Mouse (Mus musculus): ENCODE measurements at regions not wholly inside any gene's neighbourhood (a gene's known extent, or its start where the extent isn't known, plus 50 kb on each side); places are given as distances from the start of the nearest gene placed in this dataset.

- TF ChIP-seq CTCF (IDR thresholded peaks at IDR 0.05; ENCODE audit: control insufficient read depth, insufficient read depth, insufficient replicate concordance, low read depth, low read length) (no peak), POLR2A (IDR thresholded peaks at IDR 0.05; ENCODE audit: control insufficient read depth, low read depth, low read length) (no peak)
These were observed 178.1 kb upstream of the Zc3h12a start for GRCm38 (mm10) chr4:125305766-125306165.

Measured in testis, adult 2 months (tissue).